Mouse (Mus musculus) ES-Bruce4 (cell line): ENCODE measurements around the gene Adal.
"Not testable (repeated sequence)": the region's sequence is repeated elsewhere in the genome, so short reads cannot be mapped to it uniquely, and the experiment has no call there.

Experiments
- CTCF ChIP-seq: IDR thresholded peaks from one replicate; pipeline ENCODE4 v1.8.1; 2011; ENCODE audit warnings: low read depth, low read length
- POLR2A ChIP-seq: IDR thresholded peaks from one replicate; pipeline ENCODE4 v1.8.1; 2011; ENCODE audit warnings: low read length; ENCODE audit not compliant: insufficient read depth

GRCm38 (mm10) chr2:121126302-121126701, 13.9 kb upstream of the Adal start:
- not testable (repeated sequence) for TF ChIP-seq CTCF, POLR2A
